Mouse (Mus musculus) midbrain, postnatal 0 days (tissue): ENCODE data around the gene Olfr1175-ps. TPM values are rescaled to one million over a fixed set of nuclear protein-coding genes. Genes with fewer than 3 reads are reported as not detected.
A peak's percentile ranks its signal among the peaks of the same experiment; 100 is the strongest.

Experiments used
- ATAC-seq: fragments of 200-750 bp; cut with Nextera tagmentation; 2 replicates; pipeline ENCODE4 v1.8.0; 2017; ENCODE audit warnings: moderate number of reproducible peaks, mild to moderate bottlenecking, moderate TSS enrichment, moderate library complexity; ENCODE audit not compliant: low FRiP score
- DNase-seq: peaks from one replicate; pipeline ENCODE4 v3.0.0-alpha.2; 2015; ENCODE audit warnings: low spot score
- H3K27ac ChIP-seq: fragments of 300-500 bp; sonication (generic); 2 replicates; pipeline ENCODE4 v1.5.1; 2014; ENCODE audit warnings: low read depth, mild to moderate bottlenecking, low read length, mixed read lengths
- H3K27me3 ChIP-seq: fragments of 300-500 bp; sonication (generic); 2 replicates; pipeline ENCODE4 v1.6.1; 2014; ENCODE audit warnings: low read length, control low read depth, mixed read lengths; ENCODE audit not compliant: insufficient read depth
- H3K36me3 ChIP-seq: fragments of 300-500 bp; sonication (generic); 2 replicates; pipeline ENCODE4 v1.6.1; 2014; ENCODE audit warnings: low read length, control low read depth, mixed read lengths; ENCODE audit not compliant: insufficient read depth
- H3K4me1 ChIP-seq: fragments of 300-500 bp; sonication (generic); 2 replicates; pipeline ENCODE4 v1.6.1; 2014; ENCODE audit warnings: mild to moderate bottlenecking, control low read depth, antibody characterized with exemption, low read length, mixed read lengths; ENCODE audit not compliant: insufficient read depth
- H3K4me2 ChIP-seq: fragments of 300-500 bp; sonication (generic); 2 replicates; pipeline ENCODE4 v1.6.1; 2014; ENCODE audit warnings: low read depth, mild to moderate bottlenecking, low read length, mixed read lengths; ENCODE audit not compliant: poor library complexity, severe bottlenecking
- H3K4me3 ChIP-seq: fragments of 300-500 bp; sonication (generic); 2 replicates; pipeline ENCODE4 v1.5.1; 2014; ENCODE audit warnings: low read depth, mild to moderate bottlenecking, low read length, moderate library complexity
- H3K9ac ChIP-seq: fragments of 300-500 bp; sonication (generic); replicated peaks from 2 replicates; pipeline ENCODE4 v1.6.1; 2014; ENCODE audit warnings: mild to moderate bottlenecking, low read length, moderate library complexity, mixed read lengths; ENCODE audit not compliant: poor library complexity, severe bottlenecking
- H3K9me3 ChIP-seq: fragments of 300-500 bp; sonication (generic); 2 replicates; pipeline ENCODE4 v1.6.1; 2016; ENCODE audit warnings: low read length, control low read depth
- CTCF ChIP-seq: IDR thresholded peaks from 2 replicates; pipeline ENCODE4 v1.5.1; 2016; ENCODE audit warnings: antibody characterized with exemption, mild to moderate bottlenecking
- WGBS: fragments of 180-500 bp; shearing (Covaris S2); extraction: QIAGEN DNeasy Blood & Tissue Kit; methylation state at CpG from one replicate; pipeline ENCODE4 v1.1.7; 2014; 5-methylcytosine and 5-hydroxymethylcytosine counted together
- polyA plus RNA-seq: library from polyadenylated mRNA; unstranded; fragments of >200 nt; fragmentation: Nextera tagmentation; extraction: Ambion mirVana; gene quantifications from 2 replicates; pipeline ENCODE4 v1.2.1, GENCODE M21; 2015
- total RNA-seq: library from RNA; depleted of rRNA; stranded (reverse); fragments of >200 nt; gene quantifications from 2 replicates; pipeline ENCODE4 v1.2.3, GENCODE M21; 2014; rRNA removed

Gene Olfr1175-ps
- total RNA-seq = not detected in 2 replicates
- polyA plus RNA-seq = not detected in 2 replicates

DNA sequence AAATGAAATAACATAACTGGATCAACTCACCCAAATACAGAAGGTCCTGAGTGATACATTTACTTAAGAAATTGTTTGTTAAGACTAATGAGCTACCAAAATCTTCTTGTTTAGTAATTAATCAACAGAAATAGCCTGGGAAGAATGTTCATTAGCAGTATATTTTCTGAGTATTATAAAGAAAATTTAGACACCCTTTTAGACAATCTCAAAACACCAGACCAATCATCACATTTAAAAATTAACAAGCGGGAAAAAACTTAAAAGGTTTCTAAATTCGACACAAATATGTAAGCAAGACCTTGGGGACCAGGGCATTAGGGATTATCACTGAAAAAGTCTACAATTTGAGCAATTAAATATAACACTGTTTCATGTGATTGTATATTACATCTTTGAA, at the start of gene Olfr1175-ps:
TSS of gene Olfr1175-ps (minus strand) at position 101 of the 400 bp plus-strand sequence.
- 81% methylated on average over 2 of the region's 2 CpGs for WGBS
- no peaks in the 10 kb centered on the region for H3K4me1 ChIP-seq
- ATAC-seq = no peak
- no peaks in the 10 kb centered on the region for H3K9me3 ChIP-seq
- H3K36me3 ChIP-seq = no peaks in the 10 kb centered on the region
- no peaks in the 10 kb centered on the region for H3K27me3 ChIP-seq
- DNase-seq = no peak
- no peak within 1 kb of the TSS for H3K27ac ChIP-seq
- H3K9ac ChIP-seq = no peak within 1 kb of the TSS
- no peak within 1 kb of the TSS for H3K4me2 ChIP-seq
- no peak for TF ChIP-seq CTCF
- no peak within 1 kb of the TSS for H3K4me3 ChIP-seq

DNA sequence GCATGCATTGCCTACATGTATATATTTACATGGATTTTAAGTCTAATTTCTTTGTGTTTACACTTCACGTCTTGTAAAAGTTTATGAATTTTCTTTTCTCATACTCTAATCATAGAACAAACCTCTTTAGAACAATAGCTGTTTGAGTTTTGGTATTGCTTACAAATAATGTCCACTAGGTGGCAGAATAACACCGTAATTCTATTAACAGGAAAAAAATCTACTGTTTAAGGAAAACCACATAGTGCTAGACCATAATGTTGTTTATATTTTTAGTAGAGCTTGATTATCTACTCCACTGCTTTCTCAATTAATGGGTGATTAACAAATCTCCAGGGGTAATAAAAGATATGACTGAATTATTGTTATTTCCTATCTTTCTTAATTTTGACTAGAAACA, 29.3 kb upstream of the Olfr1175-ps start:
- H3K27me3 ChIP-seq = no peaks in the 10 kb centered on the region
- H3K9ac ChIP-seq = no peak overlapping the region
- no peaks in the 10 kb centered on the region for H3K36me3 ChIP-seq
- 3% methylated on average over 2 of the region's 2 CpGs for WGBS
- no peak overlapping the region for H3K4me3 ChIP-seq
- H3K9me3 ChIP-seq = no peaks in the 10 kb centered on the region
- no peaks in the 10 kb centered on the region for H3K4me1 ChIP-seq
- ATAC-seq (0 out of 2 replicates have a peak, but pooled peaks have one; percentile 34), DNase-seq (peak; percentile 84)
- TF ChIP-seq CTCF = peak; percentile 82
- no peak overlapping the region for H3K4me2 ChIP-seq
- H3K27ac ChIP-seq = no peak overlapping the region

DNA sequence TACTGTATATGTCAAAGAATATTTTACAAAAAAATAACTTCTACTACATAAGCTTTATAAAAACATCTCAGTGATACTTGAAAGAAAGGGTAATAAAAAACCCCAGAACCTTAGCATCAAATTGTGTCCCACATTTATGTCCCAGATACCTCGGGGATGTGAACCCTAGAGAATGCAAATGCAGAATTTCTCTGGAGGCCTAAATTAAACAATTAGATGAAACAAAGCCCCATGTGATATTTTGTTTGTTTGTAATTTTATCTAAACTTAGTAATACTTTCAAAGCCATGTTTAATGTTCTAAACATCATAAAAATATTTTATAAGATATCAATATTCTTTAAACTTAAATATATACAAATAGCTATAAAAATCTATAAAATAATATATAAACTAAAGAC, 19.4 kb upstream of the Olfr1175-ps start, which contains the start of gene Olfr1177-ps:
TSS of gene Olfr1177-ps (minus strand) at position 101 of the 400 bp plus-strand sequence.
- no peak for DNase-seq
- 75% methylated on average over 1 of the region's 1 CpGs for WGBS
- Histone ChIP-seq H3K4me3 (no peak within 1 kb of the TSS), H3K27ac (no peak within 1 kb of the TSS), H3K27me3 (no peaks in the 10 kb centered on the region), H3K4me2 (no peak within 1 kb of the TSS), H3K9me3 (no peaks in the 10 kb centered on the region), H3K36me3 (no peaks in the 10 kb centered on the region), H3K4me1 (no peaks in the 10 kb centered on the region), H3K9ac (no peak within 1 kb of the TSS)
- ATAC-seq = no peak
- no peak for TF ChIP-seq CTCF

DNA sequence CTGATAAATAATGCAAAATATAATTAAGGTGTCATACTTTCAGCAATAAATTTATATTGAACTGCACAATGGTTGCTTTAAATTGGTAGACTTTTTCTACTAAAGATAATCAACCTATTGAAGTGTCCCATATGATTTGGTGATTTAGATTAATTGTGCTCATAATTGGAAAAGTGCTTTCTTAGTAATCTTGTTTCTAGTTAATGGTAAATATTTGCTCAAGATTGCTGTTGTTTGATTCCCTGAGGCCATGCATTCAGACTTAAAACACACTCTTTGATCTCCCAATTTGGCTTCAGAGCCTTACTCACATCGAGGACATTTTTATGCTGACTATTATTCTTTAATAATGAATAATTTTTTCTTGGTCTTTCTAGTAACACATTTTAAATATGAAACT, 9.4 kb upstream of the Olfr1175-ps start, which contains the start of gene Olfr1176:
TSS of gene Olfr1176 (plus strand) at position 301 of the 400 bp plus-strand sequence.
- Histone ChIP-seq H3K4me3 (no peak within 1 kb of the TSS), H3K36me3 (no peaks in the 10 kb centered on the region), H3K4me1 (no peaks in the 10 kb centered on the region), H3K9me3 (no peaks in the 10 kb centered on the region), H3K9ac (no peak within 1 kb of the TSS), H3K4me2 (no peak within 1 kb of the TSS), H3K27me3 (no peaks in the 10 kb centered on the region), H3K27ac (no peak within 1 kb of the TSS)
- no peak for TF ChIP-seq CTCF
- DNase-seq (no peak), ATAC-seq (no peak)
- 66% methylated on average over 1 of the region's 1 CpGs for WGBS

DNA sequence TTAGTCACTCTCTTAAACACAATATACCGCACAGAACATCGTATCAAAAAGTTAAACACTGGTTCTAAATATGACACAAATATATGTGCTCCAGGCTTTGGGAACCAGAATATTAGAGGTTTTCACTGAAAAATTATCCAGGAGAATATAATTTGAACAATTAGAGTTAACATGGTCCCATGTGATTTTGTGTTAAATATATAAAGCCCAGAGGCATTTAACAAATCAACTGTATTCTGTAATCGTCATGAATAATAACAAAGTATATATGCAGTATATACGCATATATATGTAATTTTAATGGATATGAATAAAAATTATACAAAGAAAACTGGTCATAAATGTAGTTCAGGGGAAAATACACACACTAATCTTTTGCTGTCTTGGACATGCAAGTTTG, 12.0 kb downstream of the Olfr1175-ps start, which contains the start of gene Olfr1174-ps:
TSS of gene Olfr1174-ps (minus strand) at position 101 of the 400 bp plus-strand sequence.
- H3K4me2 ChIP-seq = no peak within 1 kb of the TSS
- H3K27ac ChIP-seq = no peak within 1 kb of the TSS
- H3K4me1 ChIP-seq = no peaks in the 10 kb centered on the region
- H3K4me3 ChIP-seq = no peak within 1 kb of the TSS
- H3K27me3 ChIP-seq = no peaks in the 10 kb centered on the region
- ATAC-seq (no peak), DNase-seq (no peak)
- H3K9ac ChIP-seq = no peak within 1 kb of the TSS
- WGBS = 89% methylated on average over 4 of the region's 4 CpGs
- no peaks in the 10 kb centered on the region for H3K9me3 ChIP-seq
- no peaks in the 10 kb centered on the region for H3K36me3 ChIP-seq
- TF ChIP-seq CTCF = no peak

DNA sequence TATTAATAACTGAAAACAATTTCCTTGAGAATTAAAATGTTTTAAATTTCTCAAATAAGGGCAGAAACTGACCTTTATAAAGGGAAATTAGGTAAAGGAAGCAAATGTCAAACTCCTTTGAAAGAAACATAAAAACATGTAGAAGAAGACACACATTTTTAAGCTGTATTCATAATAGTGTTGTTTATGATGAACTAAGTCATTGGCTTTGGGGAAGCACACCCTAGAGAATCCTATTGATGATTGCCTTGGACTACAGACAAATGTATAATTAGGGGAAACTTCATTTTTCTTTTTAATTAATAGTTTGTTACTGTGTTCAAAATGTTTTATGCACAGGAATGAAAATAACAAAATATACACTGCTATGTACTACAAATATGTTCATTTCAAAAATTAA, 47.2 kb downstream of the Olfr1175-ps start, which contains the start of gene Olfr1173:
TSS of gene Olfr1173 (minus strand) at position 101 of the 400 bp plus-strand sequence.
- no peak within 1 kb of the TSS for H3K4me3 ChIP-seq
- DNase-seq = no peak
- H3K36me3 ChIP-seq = no peaks in the 10 kb centered on the region
- H3K9me3 ChIP-seq = no peaks in the 10 kb centered on the region
- H3K4me2 ChIP-seq = no peak within 1 kb of the TSS
- no peak within 1 kb of the TSS for H3K27ac ChIP-seq
- no peaks in the 10 kb centered on the region for H3K27me3 ChIP-seq
- ATAC-seq = no peak
- no peaks in the 10 kb centered on the region for H3K4me1 ChIP-seq
- no peak for TF ChIP-seq CTCF
- no peak within 1 kb of the TSS for H3K9ac ChIP-seq

Other genes with a start within 250 kb of the Olfr1175-ps start
- not detected in 2 replicates for gene Olfr1164, start 233.2 kb downstream of the Olfr1175-ps start, total RNA-seq
- gene Olfr1164, start 233.2 kb downstream of the Olfr1175-ps start, polyA plus RNA-seq = not detected in 2 replicates
- not detected in 2 replicates for gene Olfr1166, start 198.9 kb downstream of the Olfr1175-ps start, total RNA-seq
- gene Olfr1166, start 198.9 kb downstream of the Olfr1175-ps start, polyA plus RNA-seq = not detected in 2 replicates
- not detected in 2 replicates for gene Olfr1167, start 172.0 kb downstream of the Olfr1175-ps start, total RNA-seq
- gene Olfr1167, start 172.0 kb downstream of the Olfr1175-ps start, polyA plus RNA-seq = not detected in 2 replicates
- gene Olfr1168, start 145.3 kb downstream of the Olfr1175-ps start, total RNA-seq = not detected in 2 replicates
- gene Olfr1168, start 145.3 kb downstream of the Olfr1175-ps start, polyA plus RNA-seq = not detected in 2 replicates
- gene Olfr1170, start 98.9 kb downstream of the Olfr1175-ps start, total RNA-seq = not detected in 2 replicates
- not detected in 2 replicates for gene Olfr1170, start 98.9 kb downstream of the Olfr1175-ps start, polyA plus RNA-seq
- not detected in 2 replicates for gene Olfr1173, start 47.3 kb downstream of the Olfr1175-ps start, total RNA-seq
- gene Olfr1173, start 47.3 kb downstream of the Olfr1175-ps start, polyA plus RNA-seq = not detected in 2 replicates
- gene Olfr1174-ps, start 12.1 kb downstream of the Olfr1175-ps start, total RNA-seq = not detected in 2 replicates
- not detected in 2 replicates for gene Olfr1174-ps, start 12.1 kb downstream of the Olfr1175-ps start, polyA plus RNA-seq
- gene Olfr1176, start 9.5 kb upstream of the Olfr1175-ps start, total RNA-seq = not detected in 2 replicates
- gene Olfr1176, start 9.5 kb upstream of the Olfr1175-ps start, polyA plus RNA-seq = not detected in 2 replicates
- gene Olfr1177-ps, start 19.3 kb upstream of the Olfr1175-ps start, total RNA-seq = not detected in 2 replicates
- gene Olfr1177-ps, start 19.3 kb upstream of the Olfr1175-ps start, polyA plus RNA-seq = not detected in 2 replicates
- gene Olfr1178, start 59.8 kb upstream of the Olfr1175-ps start, total RNA-seq = not detected in 2 replicates
- not detected in 2 replicates for gene Olfr1178, start 59.8 kb upstream of the Olfr1175-ps start, polyA plus RNA-seq
- not detected in 2 replicates for gene Olfr1179, start 79.2 kb upstream of the Olfr1175-ps start, total RNA-seq
- gene Olfr1179, start 79.2 kb upstream of the Olfr1175-ps start, polyA plus RNA-seq = not detected in 2 replicates
- gene Olfr1180, start 91.9 kb upstream of the Olfr1175-ps start, total RNA-seq = not detected in 2 replicates
- not detected in 2 replicates for gene Olfr1180, start 91.9 kb upstream of the Olfr1175-ps start, polyA plus RNA-seq
- gene Olfr1181, start 99.0 kb upstream of the Olfr1175-ps start, total RNA-seq = not detected in 2 replicates
- not detected in 2 replicates for gene Olfr1181, start 99.0 kb upstream of the Olfr1175-ps start, polyA plus RNA-seq
- gene Gm13757, start 121.9 kb upstream of the Olfr1175-ps start, total RNA-seq = not detected in 2 replicates
- gene Gm13757, start 121.9 kb upstream of the Olfr1175-ps start, polyA plus RNA-seq = not detected in 2 replicates
- not detected in 2 replicates for gene Olfr1183, start 127.7 kb upstream of the Olfr1175-ps start, total RNA-seq
- gene Olfr1183, start 127.7 kb upstream of the Olfr1175-ps start, polyA plus RNA-seq = not detected in 2 replicates
- not detected in 2 replicates for gene Olfr1184, start 156.4 kb upstream of the Olfr1175-ps start, total RNA-seq
- gene Olfr1184, start 156.4 kb upstream of the Olfr1175-ps start, polyA plus RNA-seq = not detected in 2 replicates
- gene Olfr1185-ps1, start 166.1 kb upstream of the Olfr1175-ps start, total RNA-seq = not detected in 2 replicates
- gene Olfr1185-ps1, start 166.1 kb upstream of the Olfr1175-ps start, polyA plus RNA-seq = not detected in 2 replicates
- gene Olfr1186, start 191.3 kb upstream of the Olfr1175-ps start, total RNA-seq = not detected in 2 replicates
- gene Olfr1186, start 191.3 kb upstream of the Olfr1175-ps start, polyA plus RNA-seq = not detected in 2 replicates
- gene Olfr1188, start 229.7 kb upstream of the Olfr1175-ps start, total RNA-seq = not detected in 2 replicates
- gene Olfr1188, start 229.7 kb upstream of the Olfr1175-ps start, polyA plus RNA-seq = not detected in 2 replicates